Mouse (Mus musculus): ENCODE data around the gene Hexb.

DNA sequence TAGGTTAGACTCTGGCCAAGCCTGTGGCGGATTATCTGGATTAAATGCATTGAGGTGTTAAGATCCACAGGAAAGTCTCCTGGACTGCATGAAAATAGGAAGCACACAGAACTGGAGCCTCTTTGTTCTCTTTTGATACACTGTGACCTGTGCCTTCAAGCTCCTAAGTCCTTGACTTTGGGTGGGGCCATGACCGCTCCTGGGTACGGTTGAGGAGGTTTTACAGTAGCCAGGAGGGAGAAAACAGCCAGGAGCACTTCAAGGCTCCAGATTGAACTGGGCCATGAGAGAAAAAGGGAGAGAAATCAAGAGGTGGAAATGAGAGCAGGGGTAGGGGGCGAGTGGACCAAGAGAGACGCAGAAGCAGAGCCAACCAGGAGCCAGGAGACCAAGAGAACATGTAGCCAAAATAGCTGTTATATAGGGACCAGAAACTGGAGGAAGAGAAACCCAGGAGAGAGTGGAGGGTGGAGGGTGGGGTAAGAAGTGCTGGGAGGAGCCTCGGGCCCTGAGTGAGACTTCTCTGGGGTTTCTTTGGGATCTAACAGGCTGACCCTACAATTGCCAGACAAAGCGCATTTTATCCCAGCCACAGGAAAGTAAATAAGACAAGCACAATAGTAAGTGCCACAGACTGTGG, 9.4 kb upstream of the Hexb start:
- TF ChIP-seq CTCF (IDR thresholded peaks at IDR 0.05; ENCODE audit: borderline replicate concordance, insufficient read depth, low read depth, low read length): no peak
- no peak for TF ChIP-seq POLR2A (IDR thresholded peaks at IDR 0.05; ENCODE audit: borderline replicate concordance, insufficient read depth, low read length)

All from cerebellum, adult 2 months (tissue).